Mouse (Mus musculus): ENCODE data around the gene Mrpl51.

DNA sequence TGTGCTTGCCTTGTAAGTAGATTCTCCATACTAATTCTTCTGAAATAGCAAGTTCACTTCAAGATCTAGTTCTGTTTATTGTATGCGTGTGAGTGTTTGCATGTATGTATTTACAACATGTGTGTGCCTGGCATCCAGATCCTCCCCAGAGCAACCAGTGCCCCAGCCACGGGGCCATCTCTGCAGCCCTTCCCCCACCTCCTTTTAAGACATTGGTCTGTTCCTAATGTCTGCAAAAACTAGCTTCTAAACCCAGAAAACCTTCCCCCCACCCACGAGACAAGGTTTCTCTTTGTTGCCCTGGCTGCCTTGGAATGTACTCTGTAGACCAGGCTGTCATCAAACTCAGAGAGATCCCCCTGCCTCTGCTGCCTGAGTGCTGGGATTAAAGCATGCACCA lies 31.0 kb downstream of the Mrpl51 start:
- no peak for TF ChIP-seq CTCF (IDR thresholded peaks at IDR 0.05)
- TF ChIP-seq POLR2A (IDR thresholded peaks at IDR 0.05; ENCODE audit: insufficient read depth, low read depth, low read length): no peak
